19 mouse cellular contexts compared by ENCODE assay signal in genomic region chr2:165997256-165997967, GRCm38 (mm10). TPM values are rescaled to one million over a fixed set of nuclear protein-coding genes. Genes with fewer than 3 reads are reported as not detected.
DNase-seq lines count a peak whose midpoint lies in the region; ATAC-seq and TF ChIP-seq lines count a peak whose summit lies in the region.
"Had no signal": no experiment of that assay in that cellular context is flagged by ENCODE, and none has a peak within 500 bp of the region (broad histone marks: within the 10 kb centered on the region; RNA-seq: fewer than 3 reads in every experiment).

No protein-coding gene starts in this region.

- no peak overlapping the region for H3K4me3 ChIP-seq in heart, adult 2 months
- H3K4me3 ChIP-seq in heart, embryonic 12.5 days, result no peak overlapping the region
- H3K4me3 ChIP-seq in megakaryocyte, embryonic 14.5 days (replicated peaks), result peak overlapping the region; percentile 60
- H3K4me3 ChIP-seq in bone marrow, adult 2 months (replicated peaks; ENCODE audit: control insufficient read depth, low read depth, low read length), result no peak overlapping the region
- H3K4me3 ChIP-seq: embryonic facial prominence, embryonic 13.5 days; forebrain, embryonic 10.5 days; hindbrain, embryonic 13.5 days; intestine, embryonic 15.5 days; liver, embryonic 13.5 days; midbrain, embryonic 15.5 days; neural tube, embryonic 12.5 days had no signal

- peaks cover 41% of the 10 kb centered on the region for H3K36me3 ChIP-seq in heart, adult 2 months (ENCODE audit: control insufficient read depth, insufficient read depth, low read length)
- peaks cover 5% of the 10 kb centered on the region; the same call in 1 of the 2 replicates for H3K36me3 ChIP-seq in heart, embryonic 12.5 days
- H3K36me3 ChIP-seq in megakaryocyte, embryonic 14.5 days (replicated peaks; ENCODE audit: low read length), result peaks cover 45% of the 10 kb centered on the region
- H3K36me3 ChIP-seq: embryonic facial prominence, embryonic 13.5 days; hindbrain, embryonic 13.5 days; intestine, embryonic 15.5 days; midbrain, embryonic 15.5 days; neural tube, embryonic 12.5 days had no signal

- H3K9me3 ChIP-seq in heart, embryonic 12.5 days (replicated peaks), result no peaks in the 10 kb centered on the region
- H3K9me3 ChIP-seq in megakaryocyte, embryonic 14.5 days, result no peaks in the 10 kb centered on the region
- H3K9me3 ChIP-seq: embryonic facial prominence, embryonic 13.5 days; hindbrain, embryonic 13.5 days; intestine, embryonic 15.5 days; liver, embryonic 13.5 days; midbrain, embryonic 15.5 days; neural tube, embryonic 12.5 days had no signal

- no peak for TF ChIP-seq POLR2A in heart, adult 2 months (IDR thresholded peaks at IDR 0.05; ENCODE audit: insufficient read depth, low read depth, low read length)
- no peak for TF ChIP-seq POLR2A in bone marrow, adult 2 months (IDR thresholded peaks at IDR 0.05; ENCODE audit: borderline replicate concordance, control insufficient read depth, low read depth, low read length)

- no peak overlapping the region for H3K27ac ChIP-seq in heart, adult 2 months
- H3K27ac ChIP-seq in heart, embryonic 12.5 days (ENCODE audit: poor library complexity, severe bottlenecking), result no peak overlapping the region
- no peak overlapping the region for H3K27ac ChIP-seq in bone marrow, adult 2 months (ENCODE audit: control insufficient read depth, insufficient read depth, low read depth, low read length, poor library complexity)
- H3K27ac ChIP-seq: embryonic facial prominence, embryonic 13.5 days; forebrain, embryonic 10.5 days; hindbrain, embryonic 13.5 days; intestine, embryonic 15.5 days; liver, embryonic 13.5 days; midbrain, embryonic 15.5 days; neural tube, embryonic 12.5 days had no signal

- H3K4me2 ChIP-seq in heart, embryonic 12.5 days, result no peak overlapping the region
- H3K4me2 ChIP-seq: embryonic facial prominence, embryonic 13.5 days; hindbrain, embryonic 13.5 days; intestine, embryonic 15.5 days; liver, embryonic 13.5 days; midbrain, embryonic 15.5 days; neural tube, embryonic 12.5 days had no signal

- H3K27me3 ChIP-seq in heart, adult 2 months (ENCODE audit: control insufficient read depth, insufficient read depth, low read length), result no peaks in the 10 kb centered on the region
- no peaks in the 10 kb centered on the region for H3K27me3 ChIP-seq in heart, embryonic 12.5 days (replicated peaks)
- no peaks in the 10 kb centered on the region for H3K27me3 ChIP-seq in megakaryocyte, embryonic 14.5 days (replicated peaks)
- H3K27me3 ChIP-seq: embryonic facial prominence, embryonic 13.5 days; hindbrain, embryonic 13.5 days; intestine, embryonic 15.5 days; midbrain, embryonic 15.5 days; neural tube, embryonic 12.5 days had no signal

- intact Hi-C loops in heart, adult 2 months (cut with DNase I), result no loop called here

- no peak for DNase-seq in heart, adult 2 months
- no peak for DNase-seq in left cerebral cortex, adult 8-10 months (ENCODE audit: low spot score in 2 of 2)
- DNase-seq in right cerebral cortex, postnatal 14 days, result no peak
- DNase-seq in heart, adult 18-20 months, result no peak
- DNase-seq: adrenal gland, adult 2 months; cerebellum, adult 2 months; kidney, postnatal 14 days; liver, embryonic 13.5 days; thymus, postnatal 4 days had no signal

- H3K9ac ChIP-seq in heart, adult 2 months (ENCODE audit: low read depth, low read length), result no peak overlapping the region
- H3K9ac ChIP-seq in heart, embryonic 12.5 days, result no peak overlapping the region
- H3K9ac ChIP-seq: embryonic facial prominence, embryonic 13.5 days; hindbrain, embryonic 13.5 days; intestine, embryonic 15.5 days; liver, embryonic 13.5 days; midbrain, embryonic 15.5 days; neural tube, embryonic 12.5 days had no signal

- ATAC-seq in heart, embryonic 12.5 days (ENCODE audit: insufficient number of reproducible peaks, low FRiP score), result no peak
- no peak for ATAC-seq in megakaryocyte, adult 5-6 weeks (ENCODE audit: poor library complexity, severe bottlenecking)
- ATAC-seq: intestine, embryonic 15.5 days; midbrain, embryonic 15.5 days had no signal

- TF ChIP-seq EP300 in heart, adult 2 months (IDR thresholded peaks at IDR 0.05; ENCODE audit: insufficient read depth, low read depth, low read length), result no peak

- TF ChIP-seq CTCF in heart, adult 2 months (IDR thresholded peaks at IDR 0.05), result peak; percentile 42
- peak; percentile 21; the same call in 1 of the 2 replicates for TF ChIP-seq CTCF in bone marrow, adult 2 months (IDR thresholded peaks at IDR 0.05; ENCODE audit: control insufficient read depth, insufficient read depth, low read length)

- peaks cover 6% of the 10 kb centered on the region for H3K79me2 ChIP-seq in heart, adult 2 months (replicated peaks; ENCODE audit: control insufficient read depth, insufficient read depth, low read length)

- H3K4me1 ChIP-seq in heart, adult 2 months (ENCODE audit: control insufficient read depth, insufficient read depth, low read length), result peaks cover 29% of the 10 kb centered on the region
- peaks cover 46% of the 10 kb centered on the region for H3K4me1 ChIP-seq in heart, embryonic 12.5 days (replicated peaks)
- peaks cover 87% of the 10 kb centered on the region for H3K4me1 ChIP-seq in megakaryocyte, embryonic 14.5 days
- peaks cover 4% of the 10 kb centered on the region for H3K4me1 ChIP-seq in bone marrow, adult 2 months (ENCODE audit: control insufficient read depth, insufficient read depth, low read length)

- 87% methylated on average over 8 of the region's 8 CpGs for WGBS in heart, adult 2 months
- 93% methylated on average over 8 of the region's 8 CpGs for WGBS in heart, embryonic 12.5 days
- WGBS in bone marrow, adult 2 months, result 54% methylated on average over 8 of the region's 8 CpGs

RNA-seq across cellular contexts. Expression of gene Ncoa3, which starts 5.0 kb away (rescaled TPM):
- 10 to 100 TPM; 29.1 to 32.1 TPM for total RNA-seq in heart, adult 2 months (2021)
- 20.1 and 25.7 TPM in 2 replicates for polyA plus RNA-seq in heart, adult 2 months (2012; rRNA removed)
- polyA plus RNA-seq in heart, embryonic 12.5 days (2016; fragmentation: Nextera tagmentation; extraction: Ambion mirVana), result 16.4 and 17.4 TPM in 2 replicates
- 22.7 and 35.4 TPM in 2 replicates for polyA plus RNA-seq in megakaryocyte, embryonic 14.5 days (2012; ENCODE audit: insufficient read depth, low replicate concordance)
- 50.7 and 54.8 TPM in 2 replicates for total RNA-seq in megakaryocyte, adult 5-6 weeks (2015)
- total RNA-seq in megakaryocyte, adult 5-6 weeks (2017), result 55.7 and 59.8 TPM in 2 replicates
- polyA plus RNA-seq in bone marrow, adult 2 months (2011; ENCODE audit: insufficient read depth, insufficient read length, low replicate concordance, missing spikeins), result 12.5 and 25.2 TPM in 2 replicates
- 10 to 100 TPM; 33.3 to 35.9 (median 34.5) TPM for total RNA-seq in left cerebral cortex, adult 8-10 months (2022)
- total RNA-seq in heart, adult 18-20 months (2021), result 10 to 100 TPM; 29.2 to 30.2 TPM
